In the genomic region with DNA sequence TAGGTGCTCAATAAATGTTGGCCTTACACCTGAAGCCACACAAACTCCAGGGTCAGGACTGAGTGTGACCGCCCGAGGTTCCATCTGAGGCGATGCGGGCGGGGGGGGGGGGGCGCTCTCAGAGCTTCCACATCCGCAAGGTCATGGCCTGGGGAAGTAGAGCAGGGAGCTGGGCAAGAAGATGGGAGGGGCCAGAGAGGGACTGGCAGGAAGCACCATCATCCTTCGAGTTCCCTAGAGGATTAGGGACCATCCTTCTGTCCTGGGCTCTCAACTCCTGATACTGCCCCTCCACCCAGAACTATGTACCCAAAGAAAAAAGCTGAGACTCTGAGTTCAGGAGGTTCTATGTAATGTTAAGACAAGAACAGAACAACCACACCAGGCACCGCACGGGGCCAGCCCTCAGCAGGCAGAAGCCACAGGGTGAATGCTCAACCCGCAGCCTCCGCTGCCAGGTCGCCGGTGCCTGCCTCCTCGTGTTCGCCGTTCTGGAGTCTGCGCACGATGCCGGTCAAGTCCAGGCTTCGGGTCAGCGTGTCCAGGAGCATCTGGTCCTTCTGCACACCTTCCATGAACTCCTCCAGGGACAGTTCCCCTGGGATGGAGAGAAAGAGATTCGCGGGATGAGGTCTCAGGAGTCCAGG, we compare ENCODE assay signal across 8 mouse cellular contexts. TPM values are rescaled to one million over a fixed set of nuclear protein-coding genes. Genes with fewer than 3 reads are reported as not detected.
DNase-seq lines count a peak whose midpoint lies in the region; ATAC-seq lines count a peak whose summit lies in the region.

No protein-coding gene starts in this region.

- H3K4me2 ChIP-seq in embryonic facial prominence, embryonic 11.5 days (ENCODE audit: low read depth, low read length), result peak overlapping the region; percentile 25
- H3K4me2 ChIP-seq in liver, embryonic 15.5 days, result peak overlapping the region; percentile 71
- H3K4me2 ChIP-seq in neural tube, embryonic 14.5 days (ENCODE audit: low read depth, low read length), result peak overlapping the region; percentile 24; the same call in 1 of the 2 replicates

- no peak for ATAC-seq in embryonic facial prominence, embryonic 11.5 days (replicated peaks; ENCODE audit: insufficient number of reproducible peaks, low FRiP score, low TSS enrichment, low read depth)
- ATAC-seq in liver, embryonic 15.5 days (ENCODE audit: insufficient read depth), result no peak; the same call in 1 of the 2 replicates
- no peak for ATAC-seq in neural tube, embryonic 14.5 days (ENCODE audit: low read depth)
- no peak for ATAC-seq in erythroid progenitor cell, adult 5-6 weeks (replicated peaks; ENCODE audit: low FRiP score, poor library complexity, severe bottlenecking)

- no peak overlapping the region for H3K9ac ChIP-seq in embryonic facial prominence, embryonic 11.5 days (replicated peaks; ENCODE audit: low read length)
- no peak overlapping the region for H3K9ac ChIP-seq in liver, embryonic 15.5 days
- no peak overlapping the region for H3K9ac ChIP-seq in neural tube, embryonic 14.5 days (replicated peaks; ENCODE audit: low read depth, low read length)

- H3K4me1 ChIP-seq in embryonic facial prominence, embryonic 11.5 days (ENCODE audit: control insufficient read depth, insufficient read depth, low read length), result no peaks in the 10 kb centered on the region
- peaks cover 16% of the 10 kb centered on the region for H3K4me1 ChIP-seq in liver, embryonic 15.5 days (replicated peaks)
- no peaks in the 10 kb centered on the region for H3K4me1 ChIP-seq in neural tube, embryonic 14.5 days (ENCODE audit: control insufficient read depth, insufficient read depth, low read length)

- no peak overlapping the region for H3K27ac ChIP-seq in embryonic facial prominence, embryonic 11.5 days (replicated peaks; ENCODE audit: low read depth, low read length)
- H3K27ac ChIP-seq in liver, embryonic 15.5 days (replicated peaks), result no peak overlapping the region
- no peak overlapping the region for H3K27ac ChIP-seq in neural tube, embryonic 14.5 days (ENCODE audit: low read depth, low read length)

- peaks cover 13% of the 10 kb centered on the region for H3K27me3 ChIP-seq in embryonic facial prominence, embryonic 11.5 days (ENCODE audit: control insufficient read depth, insufficient read depth, low read length)
- H3K27me3 ChIP-seq in liver, embryonic 15.5 days, result peaks cover 21% of the 10 kb centered on the region
- no peaks in the 10 kb centered on the region for H3K27me3 ChIP-seq in neural tube, embryonic 14.5 days (ENCODE audit: control insufficient read depth, insufficient read depth, low read length)

- H3K4me3 ChIP-seq in embryonic facial prominence, embryonic 11.5 days (ENCODE audit: low read depth, low read length), result peak overlapping the region; percentile 8; the same call in 1 of the 2 replicates
- peak overlapping the region; percentile 49 for H3K4me3 ChIP-seq in liver, embryonic 15.5 days (replicated peaks)
- H3K4me3 ChIP-seq in neural tube, embryonic 14.5 days (ENCODE audit: low read depth, low read length), result no peak overlapping the region

- no peaks in the 10 kb centered on the region for H3K36me3 ChIP-seq in embryonic facial prominence, embryonic 11.5 days (replicated peaks; ENCODE audit: control insufficient read depth, insufficient read depth, low read depth, low read length)
- H3K36me3 ChIP-seq in liver, embryonic 15.5 days (replicated peaks), result no peaks in the 10 kb centered on the region
- H3K36me3 ChIP-seq in neural tube, embryonic 14.5 days (ENCODE audit: control insufficient read depth, insufficient read depth, low read length), result no peaks in the 10 kb centered on the region

- WGBS in embryonic facial prominence, embryonic 11.5 days, result 18% methylated on average over 24 of the region's 24 CpGs
- WGBS in liver, embryonic 15.5 days (ENCODE audit: insufficient replicate concordance), result 16% methylated on average over 24 of the region's 24 CpGs
- WGBS in neural tube, embryonic 14.5 days, result 23% methylated on average over 24 of the region's 24 CpGs

- peak; percentile 28 to 35 for DNase-seq in heart, adult 18-20 months
- no peak for DNase-seq in heart, postnatal 25 days (ENCODE audit: low spot score)
- no peak for DNase-seq in embryonic facial prominence, embryonic 11.5 days (ENCODE audit: low spot score)
- DNase-seq in induced T-regulatory cell, adult 2 months (ENCODE audit: low read depth), result peak; percentile 46
- no peak for DNase-seq in cerebellum, postnatal 4 days (ENCODE audit: low spot score in 2 of 2)

- H3K9me3 ChIP-seq in embryonic facial prominence, embryonic 11.5 days (replicated peaks; ENCODE audit: control insufficient read depth, low read length), result no peaks in the 10 kb centered on the region
- no peaks in the 10 kb centered on the region for H3K9me3 ChIP-seq in liver, embryonic 15.5 days (replicated peaks)
- no peaks in the 10 kb centered on the region for H3K9me3 ChIP-seq in neural tube, embryonic 14.5 days (ENCODE audit: control insufficient read depth, low read length)

- intact Hi-C loops in heart, postnatal 25 days (cut with DNase I), result no loop called here

RNA-seq across cellular contexts. Expression of a gene that starts 6.0 kb away (rescaled TPM):
- total RNA-seq in heart, adult 18-20 months (2021), result under 1 TPM in 1 of 2 experiments, not detected in 1; 0.42 TPM
- total RNA-seq in heart, postnatal 25 days (2021), result under 1 TPM in 1 of 2 experiments, not detected in 1; 0.39 TPM
- 0.83 and 0.84 TPM in 2 replicates for polyA plus RNA-seq in embryonic facial prominence, embryonic 11.5 days (2014; fragmentation: Nextera tagmentation; extraction: Ambion mirVana)
- 0.90 and 1.2 TPM in 2 replicates for polyA plus RNA-seq in liver, embryonic 15.5 days (2015; fragmentation: Nextera tagmentation; extraction: Ambion mirVana)
- polyA plus RNA-seq in neural tube, embryonic 14.5 days (2014; fragmentation: Nextera tagmentation; extraction: Ambion mirVana), result 0.80 and 0.95 TPM in 2 replicates
- 2.5 TPM in 1 of 2 replicates, not detected in the other for total RNA-seq in erythroid progenitor cell, adult 5-6 weeks (2015; ENCODE audit: low replicate concordance)
- total RNA-seq in erythroid progenitor cell, adult 5-6 weeks (2017; ENCODE audit: low replicate concordance), result not detected in 2 replicates

RNA-seq across cellular contexts. Expression of a gene that starts 9.2 kb away (rescaled TPM):
- total RNA-seq in heart, adult 18-20 months (2021), result under 1 TPM in 1 of 2 experiments, not detected in 1; 0.23 TPM
- under 1 TPM; 0.36 to 0.65 TPM for total RNA-seq in heart, postnatal 25 days (2021)
- 0.41 and 1.6 TPM in 2 replicates for polyA plus RNA-seq in embryonic facial prominence, embryonic 11.5 days (2014; fragmentation: Nextera tagmentation; extraction: Ambion mirVana)
- polyA plus RNA-seq in liver, embryonic 15.5 days (2015; fragmentation: Nextera tagmentation; extraction: Ambion mirVana), result 0.15 and 0.22 TPM in 2 replicates
- 0.43 and 0.44 TPM in 2 replicates for polyA plus RNA-seq in neural tube, embryonic 14.5 days (2014; fragmentation: Nextera tagmentation; extraction: Ambion mirVana)
- total RNA-seq in erythroid progenitor cell, adult 5-6 weeks (2015; ENCODE audit: low replicate concordance), result not detected in 2 replicates
- total RNA-seq in erythroid progenitor cell, adult 5-6 weeks (2017; ENCODE audit: low replicate concordance), result not detected in 2 replicates

RNA-seq across cellular contexts. Expression of a gene that starts 25.7 kb away (rescaled TPM):
- total RNA-seq in heart, adult 18-20 months (2021), result 10 to 100 TPM; 24.5 to 25.1 TPM
- 10 to 100 TPM; 19.7 to 20.4 TPM for total RNA-seq in heart, postnatal 25 days (2021)
- 74.1 and 75.2 TPM in 2 replicates for polyA plus RNA-seq in embryonic facial prominence, embryonic 11.5 days (2014; fragmentation: Nextera tagmentation; extraction: Ambion mirVana)
- polyA plus RNA-seq in liver, embryonic 15.5 days (2015; fragmentation: Nextera tagmentation; extraction: Ambion mirVana), result 37.0 and 39.2 TPM in 2 replicates
- polyA plus RNA-seq in neural tube, embryonic 14.5 days (2014; fragmentation: Nextera tagmentation; extraction: Ambion mirVana), result 66.7 and 77.6 TPM in 2 replicates
- 7.6 and 8.4 TPM in 2 replicates for total RNA-seq in erythroid progenitor cell, adult 5-6 weeks (2015; ENCODE audit: low replicate concordance)
- total RNA-seq in erythroid progenitor cell, adult 5-6 weeks (2017; ENCODE audit: low replicate concordance), result 0.23 and 10.7 TPM in 2 replicates

RNA-seq across cellular contexts. Expression of a gene that starts 42.1 kb away (rescaled TPM):
- total RNA-seq in heart, adult 18-20 months (2021), result 1 to 10 TPM; 1.3 to 2.1 TPM
- 1 to 10 TPM in 1 of 2 experiments, under 1 TPM in 1; 0.96 to 2.0 TPM for total RNA-seq in heart, postnatal 25 days (2021)
- polyA plus RNA-seq in embryonic facial prominence, embryonic 11.5 days (2014; fragmentation: Nextera tagmentation; extraction: Ambion mirVana), result 0.43 and 0.93 TPM in 2 replicates
- 0.51 and 0.62 TPM in 2 replicates for polyA plus RNA-seq in liver, embryonic 15.5 days (2015; fragmentation: Nextera tagmentation; extraction: Ambion mirVana)
- polyA plus RNA-seq in neural tube, embryonic 14.5 days (2014; fragmentation: Nextera tagmentation; extraction: Ambion mirVana), result 0.21 TPM in 1 of 2 replicates, not detected in the other
- total RNA-seq in erythroid progenitor cell, adult 5-6 weeks (2015; ENCODE audit: low replicate concordance), result 1.4 TPM in 1 of 2 replicates, not detected in the other
- not detected in 2 replicates for total RNA-seq in erythroid progenitor cell, adult 5-6 weeks (2017; ENCODE audit: low replicate concordance)

RNA-seq across cellular contexts. Expression of a gene that starts 42.8 kb away (rescaled TPM):
- total RNA-seq in heart, adult 18-20 months (2021), result not detected
- not detected for total RNA-seq in heart, postnatal 25 days (2021)
- polyA plus RNA-seq in embryonic facial prominence, embryonic 11.5 days (2014; fragmentation: Nextera tagmentation; extraction: Ambion mirVana), result 0.25 and 0.66 TPM in 2 replicates
- 1.4 and 1.7 TPM in 2 replicates for polyA plus RNA-seq in liver, embryonic 15.5 days (2015; fragmentation: Nextera tagmentation; extraction: Ambion mirVana)
- 0.36 and 0.42 TPM in 2 replicates for polyA plus RNA-seq in neural tube, embryonic 14.5 days (2014; fragmentation: Nextera tagmentation; extraction: Ambion mirVana)
- not detected in 2 replicates for total RNA-seq in erythroid progenitor cell, adult 5-6 weeks (2015; ENCODE audit: low replicate concordance)
- total RNA-seq in erythroid progenitor cell, adult 5-6 weeks (2017; ENCODE audit: low replicate concordance), result not detected in 2 replicates

Comparison
In these comparisons a context has a peak if more than half of its experiments do, and no peak if none do; other contexts are left out.
1. DNase-seq: peak in heart, adult 18-20 months (2 of 2) and induced T-regulatory cell, adult 2 months (single experiment); none in heart, postnatal 25 days (single experiment), embryonic facial prominence, embryonic 11.5 days (single experiment) and cerebellum, postnatal 4 days (0 of 2).
2. Peak in every context shown above with its lines, with median percentiles within 50 percentile points of each other: H3K4me2 ChIP-seq.